Mouse (Mus musculus) forelimb bud, embryonic 11.5 days (tissue): ENCODE measurements at regions not wholly inside any gene's neighbourhood (a gene's known extent, or its start where the extent isn't known, plus 50 kb on each side); places are given as distances from the start of the nearest gene placed in this dataset.
"Not testable (repeated sequence)": the region's sequence is repeated elsewhere in the genome, so short reads cannot be mapped to it uniquely, and the experiment has no call there.

Experiments
- DNase-seq: peaks from one replicate; pipeline ENCODE4 v3.0.0-alpha.2; 2012; ENCODE audit warnings: low read depth, low spot score

GRCm38 (mm10) chr16:12802651-12803050 is 306.8 kb upstream of the Ercc4 start:
- no peak for DNase-seq

- no peak for DNase-seq
These were observed 302.1 kb upstream of the Ercc4 start for GRCm38 (mm10) chr16:12807351-12807871.

GRCm38 (mm10) chr16:12811088-12811487 is 298.4 kb upstream of the Ercc4 start:
- DNase-seq = no peak

- DNase-seq = no peak
These were observed 284.8 kb upstream of the Ercc4 start for GRCm38 (mm10) chr16:12824646-12825045.

- no peak for DNase-seq
These were observed 283.3 kb upstream of the Ercc4 start for GRCm38 (mm10) chr16:12826222-12826621.

- DNase-seq = not testable (repeated sequence)
These were observed 278.2 kb upstream of the Ercc4 start for GRCm38 (mm10) chr16:12831308-12831707.

- DNase-seq = no peak
These were observed 253.1 kb upstream of the Ercc4 start for GRCm38 (mm10) chr16:12856356-12856755.

- DNase-seq = no peak
These were observed 249.6 kb upstream of the Ercc4 start for GRCm38 (mm10) chr16:12859714-12860355.

- no peak for DNase-seq
These were observed 246.9 kb upstream of the Ercc4 start for GRCm38 (mm10) chr16:12862561-12862960.

- not testable (repeated sequence) for DNase-seq
These were observed 231.2 kb upstream of the Ercc4 start for GRCm38 (mm10) chr16:12878326-12878725.

GRCm38 (mm10) chr16:12880011-12880410 is 229.5 kb upstream of the Ercc4 start:
- no peak for DNase-seq

- no peak for DNase-seq
These were observed 229.0 kb upstream of the Ercc4 start for GRCm38 (mm10) chr16:12880481-12880880.

GRCm38 (mm10) chr16:12882690-12883089 is 226.8 kb upstream of the Ercc4 start:
- no peak for DNase-seq

- DNase-seq = no peak
These were observed 224.9 kb upstream of the Ercc4 start for GRCm38 (mm10) chr16:12884556-12884955.

- no peak for DNase-seq
These were observed 223.4 kb upstream of the Ercc4 start for GRCm38 (mm10) chr16:12886127-12886526.

- no peak for DNase-seq
These were observed 222.1 kb upstream of the Ercc4 start for GRCm38 (mm10) chr16:12887381-12887780.

GRCm38 (mm10) chr16:12890094-12890493 is 219.4 kb upstream of the Ercc4 start:
- DNase-seq = no peak

- no peak for DNase-seq
These were observed 218.9 kb upstream of the Ercc4 start for GRCm38 (mm10) chr16:12890545-12890944.

GRCm38 (mm10) chr16:12892658-12893305 is 216.7 kb upstream of the Ercc4 start:
- no peak for DNase-seq

- no peak for DNase-seq
These were observed 212.2 kb upstream of the Ercc4 start for GRCm38 (mm10) chr16:12897267-12897666.

GRCm38 (mm10) chr16:12900670-12901069 is 208.8 kb upstream of the Ercc4 start:
- no peak for DNase-seq

- DNase-seq = no peak
These were observed 208.1 kb upstream of the Ercc4 start for GRCm38 (mm10) chr16:12901096-12901995.
